Mouse (Mus musculus) layer of hippocampus, postnatal 14 days (tissue): Measurements from ENCODE around the gene Fyttd1. TPM values are rescaled to one million over a fixed set of nuclear protein-coding genes. Genes with fewer than 3 reads are reported as not detected.
A peak's percentile ranks its signal among the peaks of the same experiment; 100 is the strongest.
"Not testable (repeated sequence)": the region's sequence is repeated elsewhere in the genome, so short reads cannot be mapped to it uniquely, and the experiment has no call there.

Source experiments
- DNase-seq, 2 experiments: peaks; one replicate each; pipeline ENCODE4 v3.0.0; 2021 to 2022; ENCODE audit warnings: low spot score in 2 of 2, mixed read lengths in 1 of 2
- total RNA-seq, 2 experiments: library from RNA; stranded (reverse); gene quantifications; 2 replicates each; pipeline ENCODE4 v1.2.3; 2021

Gene Fyttd1
- total RNA-seq, 2 experiments from 2014 or later, result 111 to 121 TPM

DNA sequence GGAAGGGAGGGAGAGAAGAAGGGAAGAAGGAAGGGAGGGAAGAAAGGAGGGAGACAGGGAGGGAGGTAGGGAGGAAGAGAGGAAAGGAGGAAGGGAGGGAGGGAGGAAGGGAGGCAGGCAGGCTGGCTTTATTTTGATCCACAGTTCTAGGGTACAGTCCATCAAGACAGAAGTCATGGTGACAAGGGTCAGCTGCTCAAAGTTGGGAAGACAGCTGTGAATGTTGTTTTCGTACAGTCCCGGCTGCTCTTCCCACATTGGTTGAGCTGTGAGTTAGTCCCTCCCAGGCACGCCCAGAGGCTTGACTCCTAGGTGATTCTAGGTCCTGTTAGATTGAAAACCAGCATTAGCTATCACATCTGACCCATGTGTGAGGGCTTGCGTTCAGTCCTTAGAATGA lies 62.4 kb downstream of the Fyttd1 start:
- DNase-seq, result not testable (repeated sequence)

DNA sequence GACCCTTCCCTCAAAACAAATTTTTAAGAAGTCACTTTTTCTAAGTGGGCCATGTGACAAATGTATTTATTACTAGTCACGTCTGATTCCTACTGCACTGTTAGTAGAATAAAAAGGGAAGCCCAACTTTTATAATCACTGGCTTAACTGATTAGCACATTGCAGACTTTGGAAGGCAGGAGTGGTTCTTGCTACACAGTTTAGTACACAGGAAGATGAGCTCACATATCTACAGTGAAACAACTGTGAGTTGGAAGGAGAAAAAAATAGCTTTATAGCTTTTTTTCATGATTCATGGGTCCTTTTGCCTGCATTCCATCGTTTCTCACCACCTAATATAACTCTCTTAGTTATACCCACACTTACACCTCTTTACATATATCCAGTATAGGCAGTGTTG lies 63.9 kb downstream of the Fyttd1 start:
- not testable (repeated sequence) for DNase-seq

DNA sequence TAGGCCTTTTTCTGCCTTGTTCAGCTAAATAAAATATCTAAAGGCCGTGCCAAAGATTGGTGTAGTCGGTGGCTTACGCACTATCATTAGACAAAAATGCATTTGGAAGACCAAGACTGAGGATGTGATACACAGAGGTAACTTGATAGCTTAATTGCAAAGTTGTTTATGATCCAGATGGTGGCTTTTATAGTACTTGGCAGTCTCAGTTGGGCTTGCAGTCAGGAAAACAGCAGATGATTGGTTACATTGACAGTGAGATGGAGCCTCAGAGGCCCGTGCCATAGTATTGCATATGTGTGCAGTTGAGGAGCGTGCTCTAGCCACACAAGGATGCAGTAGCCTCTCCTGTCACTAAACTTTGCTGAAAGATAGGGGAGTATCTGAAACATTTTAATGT lies 65.4 kb downstream of the Fyttd1 start:
- peak in 1 of 2 experiments; percentile 30 for DNase-seq

DNA sequence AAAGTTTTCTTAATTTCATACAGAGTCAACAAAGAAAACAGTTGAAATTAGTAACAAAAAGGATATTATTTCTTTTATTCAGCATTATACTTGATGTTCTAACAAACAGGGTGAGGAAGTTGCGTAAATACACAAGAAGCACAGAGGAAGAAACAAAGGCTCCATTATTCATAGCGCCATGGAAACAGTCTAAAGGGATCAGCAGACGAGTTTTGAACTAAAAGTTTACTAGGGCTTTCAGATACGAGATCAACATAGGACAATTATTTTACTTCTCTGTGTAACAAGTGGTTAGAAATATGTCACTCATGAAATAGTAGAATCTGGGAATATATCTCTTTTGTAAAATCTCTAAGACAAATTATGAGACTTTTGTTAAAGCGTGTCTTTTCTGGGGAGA lies 68.1 kb downstream of the Fyttd1 start:
- peak in 1 of 2 experiments; percentile 29 for DNase-seq

DNA sequence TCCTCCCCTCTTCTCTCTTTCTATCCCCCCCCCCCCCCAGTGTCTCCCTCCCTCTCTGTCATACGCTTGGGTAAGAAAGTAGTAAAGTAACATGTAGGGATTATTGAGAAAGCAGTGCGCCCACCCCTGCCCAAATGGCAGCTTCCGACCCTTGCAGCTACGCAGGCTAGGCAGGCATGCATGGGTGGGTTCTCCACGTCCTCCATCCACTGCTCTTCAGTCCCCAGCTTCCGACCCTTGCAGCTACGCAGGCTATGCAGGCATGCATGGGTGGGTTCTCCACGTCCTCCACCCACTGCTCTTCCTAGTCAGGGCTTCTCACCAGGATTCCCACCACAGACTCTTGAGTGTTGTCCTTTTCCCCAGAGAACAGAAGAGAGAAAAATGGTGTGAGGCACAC lies 70.7 kb downstream of the Fyttd1 start:
- DNase-seq, result no peak

DNA sequence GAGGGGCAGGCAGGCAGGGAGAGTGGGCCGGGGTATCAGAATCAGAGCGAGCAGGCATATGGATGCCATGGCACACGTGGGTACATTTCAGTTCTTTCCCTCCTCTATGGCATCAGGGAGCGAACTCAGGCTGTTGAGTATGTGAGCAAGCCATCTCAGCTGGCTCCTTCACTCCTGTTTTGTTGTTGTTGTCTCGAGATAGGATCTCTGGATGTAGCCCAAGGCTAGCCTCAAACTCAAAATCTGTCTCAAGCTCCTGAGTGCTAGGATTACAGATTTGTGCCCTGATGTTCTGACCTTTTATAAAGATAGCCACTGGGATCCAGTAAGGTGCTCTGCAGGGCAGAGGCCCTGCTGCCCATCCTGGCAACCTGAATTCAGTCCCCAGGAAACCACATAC lies 71.4 kb downstream of the Fyttd1 start:
- no peak for DNase-seq

DNA sequence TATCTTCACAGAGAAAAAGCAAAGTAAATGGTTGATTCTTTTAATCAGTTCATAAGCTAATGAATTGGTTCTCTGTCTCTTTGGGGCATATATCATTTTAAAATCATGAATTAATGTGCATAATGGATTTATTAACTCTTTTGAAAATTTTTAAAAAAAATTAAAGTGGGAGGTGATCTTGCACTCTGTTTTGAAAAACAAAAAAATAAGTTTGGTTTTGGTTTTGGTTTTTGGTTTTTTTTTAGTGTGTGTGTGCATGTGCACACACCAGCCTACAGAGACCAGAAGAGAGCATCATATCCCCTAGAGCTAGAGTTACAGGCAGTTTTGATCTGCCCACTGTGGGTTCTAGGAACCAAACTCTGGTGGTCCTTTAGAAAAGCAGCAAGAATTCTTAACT lies 72.0 kb downstream of the Fyttd1 start:
- no peak for DNase-seq

DNA sequence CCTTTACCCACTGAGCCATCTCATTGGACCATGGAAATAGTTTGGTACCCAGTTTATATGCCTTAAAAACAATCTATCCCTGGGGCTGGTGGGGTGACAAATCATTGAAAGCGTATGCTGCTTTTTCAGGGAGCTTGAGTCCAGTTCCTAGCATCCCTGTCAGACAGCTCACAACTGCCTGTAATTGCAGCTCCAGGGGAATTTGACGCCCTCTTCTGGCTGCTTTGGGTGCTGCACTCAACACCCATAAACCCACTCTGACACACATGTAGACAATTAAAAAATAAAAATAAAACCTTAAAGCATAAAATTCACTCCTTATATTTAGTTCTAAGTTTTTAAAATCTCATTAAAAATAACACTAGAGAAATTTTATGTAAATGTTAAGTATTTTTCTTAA lies 73.8 kb downstream of the Fyttd1 start:
- no peak for DNase-seq

DNA sequence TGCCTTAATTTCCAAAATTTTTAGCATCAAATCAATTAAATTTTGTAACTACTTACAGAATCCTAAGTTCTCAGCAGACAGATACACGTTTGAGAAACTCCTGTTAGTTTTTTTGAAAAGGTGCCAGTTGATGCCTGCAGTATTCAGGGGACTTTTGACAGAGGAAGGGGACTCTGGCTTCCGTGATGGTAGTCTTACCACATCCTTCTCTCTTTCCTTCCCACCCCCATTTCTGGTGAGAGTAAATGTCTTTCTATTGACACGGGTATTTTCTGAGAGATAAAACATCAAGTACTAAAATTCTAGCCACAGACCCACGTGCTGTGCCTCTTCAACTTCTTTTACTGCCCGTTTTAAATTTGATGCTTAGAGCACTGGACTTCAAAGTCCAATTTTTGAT lies 76.5 kb downstream of the Fyttd1 start:
- DNase-seq, result no peak

DNA sequence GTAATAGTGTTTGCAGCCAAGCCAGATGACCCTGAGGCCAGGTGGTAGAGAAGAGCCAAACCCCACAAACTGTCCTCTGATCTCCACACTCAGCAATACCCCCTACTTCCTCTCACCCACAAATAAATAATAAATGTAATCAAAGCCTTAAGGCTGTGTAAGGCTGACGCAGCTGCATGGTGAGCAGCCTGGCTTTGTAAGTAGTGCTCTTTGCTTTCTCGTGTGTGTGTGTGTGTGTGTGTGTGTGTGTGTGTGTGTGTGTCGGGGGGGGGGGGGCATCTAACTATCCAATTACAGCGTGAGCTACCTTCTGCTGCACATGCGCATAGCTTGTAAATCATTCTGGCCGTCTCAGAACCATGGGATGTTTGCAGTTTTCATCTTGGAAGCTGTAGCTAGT lies 77.0 kb downstream of the Fyttd1 start:
- no peak for DNase-seq

DNA sequence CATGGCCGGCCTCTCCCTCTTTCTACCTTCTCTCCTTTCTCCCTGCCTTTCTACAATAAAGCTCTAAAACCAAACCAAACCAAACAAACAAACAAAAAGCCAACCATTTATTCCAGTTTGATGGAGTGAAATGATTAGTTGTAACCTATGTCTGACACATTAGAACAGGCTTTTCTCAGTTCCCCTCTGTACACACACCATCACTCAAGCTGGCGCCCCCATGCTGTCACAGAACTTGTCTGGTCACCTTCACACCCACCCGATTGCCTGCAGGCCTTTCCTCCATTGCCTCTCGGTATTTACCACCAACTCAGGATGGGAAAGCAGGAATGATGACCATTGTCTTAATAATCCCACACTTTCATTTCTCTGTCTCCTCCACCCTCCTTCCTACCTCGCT lies 79.6 kb downstream of the Fyttd1 start:
- no peak for DNase-seq

Other genes with a start within 250 kb of the Fyttd1 start
- gene Tnk2, start 233.6 kb upstream of the Fyttd1 start, total RNA-seq, result 100 to 1,000 TPM; 120 to 124 TPM
- gene Muc4, start 141.6 kb upstream of the Fyttd1 start, total RNA-seq, result not detected
- gene Muc20, start 80.1 kb upstream of the Fyttd1 start, total RNA-seq, result not detected
- not detected for gene Smbd1, start 67.0 kb upstream of the Fyttd1 start, total RNA-seq
- gene Rubcn, start 266 bp downstream of the Fyttd1 start, total RNA-seq, result 10 to 100 TPM; 54.4 to 58.6 TPM
- gene Lrch3, start 36.6 kb downstream of the Fyttd1 start, total RNA-seq, result 10 to 100 TPM; 36.0 to 42.8 TPM
- gene Iqcg, start 178.7 kb downstream of the Fyttd1 start, total RNA-seq, result 1 to 10 TPM; 4.5 to 8.7 TPM
- gene Rpl35a, start 179.0 kb downstream of the Fyttd1 start, total RNA-seq, result 100 to 1,000 TPM; 237 to 253 TPM
- gene Lmln, start 185.0 kb downstream of the Fyttd1 start, total RNA-seq, result 10 to 100 TPM; 13.2 to 15.2 TPM